Mouse (Mus musculus) heart, postnatal 0 days (tissue): ENCODE results near the gene Mrps34. TPM values are rescaled to one million over a fixed set of nuclear protein-coding genes. Genes with fewer than 3 reads are reported as not detected.

Experiments used
- ATAC-seq: fragments of 200-750 bp; cut with Nextera tagmentation; 2 replicates; pipeline ENCODE4 v1.8.0; 2017; ENCODE audit warnings: low read depth, moderate number of reproducible peaks, moderate library complexity; ENCODE audit not compliant: insufficient read depth
- DNase-seq: peaks from one replicate; pipeline ENCODE4 v3.0.0-alpha.2; 2016; ENCODE audit warnings: low spot score
- H3K27ac ChIP-seq: fragments of 300-500 bp; sonication (generic); 2 replicates; pipeline ENCODE4 v1.5.1; 2014; ENCODE audit warnings: low read depth, mild to moderate bottlenecking
- H3K27me3 ChIP-seq: fragments of 300-500 bp; sonication (generic); 2 replicates; pipeline ENCODE4 v1.6.1; 2014; ENCODE audit warnings: low read length, mixed read lengths; ENCODE audit not compliant: control insufficient read depth, insufficient read depth
- H3K36me3 ChIP-seq: fragments of 300-500 bp; sonication (generic); replicated peaks from 2 replicates; pipeline ENCODE4 v1.6.1; 2014; ENCODE audit warnings: low read length, mixed read lengths; ENCODE audit not compliant: control insufficient read depth, insufficient read depth
- H3K4me1 ChIP-seq: fragments of 300-500 bp; sonication (generic); 2 replicates; pipeline ENCODE4 v1.6.1; 2014; ENCODE audit warnings: antibody characterized with exemption; ENCODE audit not compliant: control insufficient read depth, insufficient read depth
- H3K4me2 ChIP-seq: fragments of 300-500 bp; sonication (generic); 2 replicates; pipeline ENCODE4 v1.6.1; 2014; ENCODE audit warnings: low read depth, mild to moderate bottlenecking, low read length, moderate library complexity
- H3K4me3 ChIP-seq: fragments of 300-500 bp; sonication (generic); 2 replicates; pipeline ENCODE4 v1.5.1; 2014; ENCODE audit warnings: low read depth, low read length
- H3K9ac ChIP-seq: fragments of 300-500 bp; sonication (generic); replicated peaks from 2 replicates; pipeline ENCODE4 v1.6.1; 2014; ENCODE audit warnings: low read depth, low read length, mixed read lengths
- H3K9me3 ChIP-seq: fragments of 300-500 bp; sonication (generic); replicated peaks from 2 replicates; pipeline ENCODE4 v1.6.1; 2016; ENCODE audit warnings: low read length; ENCODE audit not compliant: control insufficient read depth
- CTCF ChIP-seq: IDR thresholded peaks from 2 replicates; pipeline ENCODE4 v1.5.1; 2016; ENCODE audit warnings: antibody characterized with exemption, control low read depth, low read depth
- EP300 ChIP-seq: IDR thresholded peaks from 2 replicates; pipeline ENCODE4 v1.6.1; 2016; ENCODE audit warnings: antibody characterized with exemption, low read depth
- WGBS: fragments of 180-500 bp; shearing (Covaris S2); extraction: QIAGEN DNeasy Blood & Tissue Kit; methylation state at CpG from one replicate; pipeline ENCODE4 v1.1.7; 2014; 5-methylcytosine and 5-hydroxymethylcytosine counted together
- polyA plus RNA-seq: library from polyadenylated mRNA; unstranded; fragments of >200 nt; fragmentation: Nextera tagmentation; extraction: Ambion mirVana; gene quantifications from 2 replicates; pipeline ENCODE4 v1.2.1, GENCODE M21; 2015
- total RNA-seq: library from RNA; depleted of rRNA; stranded (reverse); fragments of >200 nt; gene quantifications from 2 replicates; pipeline ENCODE4 v1.2.3, GENCODE M21; 2014; ENCODE audit warnings: low replicate concordance

Mrps34 gene
- total and polyA plus RNA-seq, 2 experiments from 2014 or later, result 64.0 to 147 TPM

DNA sequence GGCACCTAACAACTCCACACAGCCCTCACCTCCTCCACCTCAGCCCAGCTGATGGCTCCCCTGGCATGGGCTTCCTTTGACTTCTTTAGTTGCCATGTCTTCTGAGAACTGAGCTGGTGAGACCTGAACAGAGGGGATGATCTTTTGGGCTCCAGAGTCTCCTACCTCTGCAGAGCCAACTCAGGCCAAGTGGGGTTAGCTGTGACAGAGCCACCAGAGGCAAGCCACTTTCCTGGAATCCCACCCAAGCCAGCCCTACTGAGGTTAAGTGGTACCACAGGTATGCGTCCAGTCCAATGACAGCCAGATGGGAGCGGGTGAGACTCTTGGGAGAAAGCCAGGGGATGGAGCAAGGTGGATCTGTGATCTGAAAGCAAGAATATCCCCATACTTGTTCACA, 1.6 kb upstream of the Mrps34 start:
- Histone ChIP-seq H3K9me3 (no peaks in the 10 kb centered on the region), H3K27ac (no peak overlapping the region), H3K4me3 (no peak overlapping the region), H3K27me3 (no peaks in the 10 kb centered on the region), H3K9ac (no peak overlapping the region), H3K4me2 (no peak overlapping the region), H3K4me1 (peaks cover 21% of the 10 kb centered on the region; the same call in 1 of the 2 replicates), H3K36me3 (peaks cover 40% of the 10 kb centered on the region)
- DNase-seq, result no peak
- TF ChIP-seq CTCF, result no peak
- no peak for TF ChIP-seq EP300
- no peak for ATAC-seq
- WGBS, result 90% methylated on average over 2 of the region's 2 CpGs

DNA sequence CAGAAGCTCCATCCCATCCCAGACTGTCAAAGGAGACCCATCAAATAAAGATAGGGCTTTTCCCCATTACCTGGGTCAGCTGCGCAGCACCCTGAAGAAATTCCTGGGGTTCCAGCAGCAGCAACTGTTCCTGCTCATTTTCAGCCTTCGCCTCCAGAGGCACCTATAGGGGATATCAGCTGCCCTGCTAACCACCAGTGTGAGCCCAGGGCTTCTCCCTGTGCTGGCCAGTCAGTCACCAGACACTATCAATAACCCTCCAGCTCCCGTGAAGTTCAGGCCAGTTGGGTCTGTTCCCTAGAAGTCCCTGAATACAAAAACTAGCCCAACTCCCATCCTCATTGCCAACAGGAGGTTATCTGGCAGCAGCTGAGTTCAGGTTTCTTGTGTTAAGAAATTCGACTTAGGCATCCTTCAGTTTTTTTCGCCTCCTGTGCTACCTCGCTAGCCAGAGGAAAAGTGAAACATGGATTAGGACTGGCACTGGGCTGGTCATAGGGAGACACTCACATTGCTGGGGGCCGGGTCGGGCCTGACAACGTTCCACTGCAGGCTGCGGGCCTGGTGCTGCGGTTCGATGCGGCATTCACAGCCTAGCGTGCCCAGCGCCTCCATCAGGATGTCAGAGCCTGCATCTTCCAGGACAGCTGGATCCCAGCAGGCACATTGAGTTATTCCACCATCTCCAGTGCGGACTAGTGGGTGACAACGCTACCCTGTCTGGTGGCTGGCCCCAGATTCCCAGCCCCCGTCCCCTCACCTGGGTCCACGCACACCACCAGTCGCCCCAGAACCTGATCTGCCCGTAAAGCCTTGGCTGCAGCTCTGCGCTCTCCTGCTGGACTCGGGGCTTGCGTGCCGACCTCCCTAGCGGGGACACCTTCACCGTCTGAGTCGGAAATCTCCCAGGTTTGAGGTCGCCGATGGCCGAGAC, 588 bp upstream of the Mrps34 start:
- 9% methylated on average over 31 of the region's 31 CpGs for WGBS
- peaks cover 51% of the 10 kb centered on the region for H3K36me3 ChIP-seq
- DNase-seq (no peak), ATAC-seq (no peak)
- no peaks in the 10 kb centered on the region for H3K9me3 ChIP-seq
- H3K27ac ChIP-seq, result peak overlapping the region; percentile 83
- peak overlapping the region; percentile 97 for H3K4me2 ChIP-seq
- peak overlapping the region; percentile 90 for H3K9ac ChIP-seq
- no peaks in the 10 kb centered on the region for H3K27me3 ChIP-seq
- H3K4me3 ChIP-seq, result peak overlapping the region; percentile 71
- TF ChIP-seq EP300 (no peak), CTCF (no peak)
- peaks cover 20% of the 10 kb centered on the region; the same call in 1 of the 2 replicates for H3K4me1 ChIP-seq

DNA sequence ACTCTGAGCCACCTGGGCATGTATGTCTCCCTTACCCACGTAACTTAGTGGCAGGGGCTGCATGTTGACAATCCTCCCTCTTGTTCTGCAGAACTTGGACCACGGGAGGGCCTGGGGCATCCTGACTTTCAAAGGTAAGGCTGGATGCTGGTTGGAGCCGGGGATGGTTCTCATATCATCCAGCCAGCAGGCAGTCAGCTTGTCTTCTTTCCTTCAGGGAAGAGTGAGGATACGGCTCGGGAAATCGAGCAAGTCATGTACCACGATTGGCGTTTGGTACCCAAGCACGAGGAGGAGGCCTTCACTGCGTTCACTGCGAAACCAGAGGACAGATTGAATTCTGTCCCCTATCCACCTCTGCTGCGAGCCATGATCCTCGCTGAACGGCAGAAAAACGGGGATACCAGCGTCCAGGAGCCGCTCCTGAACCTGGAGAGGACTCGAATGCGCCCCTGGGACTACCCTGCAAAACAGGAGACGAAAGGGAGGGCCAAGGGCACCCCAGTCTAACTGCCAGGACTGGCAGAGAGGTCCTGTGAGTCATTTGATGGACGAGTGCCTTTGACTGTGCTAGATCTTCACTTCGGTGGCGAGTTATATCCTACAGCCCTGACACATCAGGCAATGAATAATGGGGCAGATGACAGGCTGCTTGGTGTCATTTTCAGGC, 790 bp downstream of the Mrps34 start:
- Histone ChIP-seq H3K27me3 (no peaks in the 10 kb centered on the region), H3K4me1 (peaks cover 20% of the 10 kb centered on the region; the same call in 1 of the 2 replicates), H3K9ac (peak overlapping the region; percentile 90), H3K4me3 (peak overlapping the region; percentile 71), H3K27ac (peak overlapping the region; percentile 83), H3K9me3 (no peaks in the 10 kb centered on the region), H3K4me2 (peak overlapping the region; percentile 97), H3K36me3 (peaks cover 58% of the 10 kb centered on the region)
- DNase-seq (no peak), ATAC-seq (no peak)
- TF ChIP-seq CTCF, result no peak
- no peak for TF ChIP-seq EP300
- 9% methylated on average over 23 of the region's 23 CpGs for WGBS

DNA sequence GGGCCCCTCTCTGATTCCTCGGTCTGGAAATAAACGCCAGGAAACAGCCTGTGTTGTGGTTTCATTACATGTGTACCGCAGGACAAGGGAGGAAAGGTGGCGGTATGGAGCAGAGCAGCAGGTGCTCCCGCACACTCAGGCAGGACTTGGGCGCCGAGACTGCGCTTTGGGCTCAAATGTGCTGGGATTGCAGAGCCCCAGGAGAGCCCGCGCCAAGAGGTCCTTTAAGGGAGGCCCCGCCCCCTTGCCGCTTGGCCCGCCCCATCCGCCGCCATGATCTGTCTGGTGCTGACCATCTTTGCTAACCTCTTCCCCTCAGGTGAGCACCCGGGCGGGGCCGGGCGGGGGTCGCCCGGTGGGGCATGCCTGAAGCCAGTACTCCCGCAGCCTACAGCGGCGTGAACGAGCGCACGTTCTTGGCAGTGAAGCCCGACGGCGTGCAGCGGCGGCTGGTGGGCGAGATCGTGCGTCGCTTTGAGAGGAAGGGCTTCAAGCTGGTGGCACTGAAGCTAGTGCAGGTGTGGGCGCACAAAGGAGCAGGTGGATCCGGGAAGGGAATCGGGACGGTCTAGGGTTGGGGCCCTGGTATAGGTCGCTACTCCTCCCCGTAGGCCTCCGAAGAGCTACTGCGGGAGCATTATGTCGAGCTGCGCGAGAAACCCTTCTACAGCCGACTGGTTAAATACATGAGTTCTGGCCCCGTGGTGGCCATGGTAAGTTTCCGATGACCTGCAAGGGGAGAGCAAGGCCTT, 1.5 kb downstream of the Mrps34 start, which contains the start of gene Nme3:
Gene Nme3 (plus strand): TSS at position 260 of the 752 bp plus-strand sequence.
- H3K4me3 ChIP-seq, result peak within 1 kb of the TSS; percentile 71
- H3K27ac ChIP-seq, result peak within 1 kb of the TSS; percentile 83
- 1% methylated on average over 50 of the region's 50 CpGs for WGBS
- DNase-seq, result peak; percentile 58
- peak within 1 kb of the TSS; percentile 97 for H3K4me2 ChIP-seq
- peak; percentile 47 for ATAC-seq
- H3K4me1 ChIP-seq, result peaks cover 20% of the 10 kb centered on the region; the same call in 1 of the 2 replicates
- peak within 1 kb of the TSS; percentile 90 for H3K9ac ChIP-seq
- no peaks in the 10 kb centered on the region for H3K27me3 ChIP-seq
- H3K36me3 ChIP-seq, result peaks cover 58% of the 10 kb centered on the region
- H3K9me3 ChIP-seq, result no peaks in the 10 kb centered on the region
- TF ChIP-seq CTCF (no peak), EP300 (no peak)

DNA sequence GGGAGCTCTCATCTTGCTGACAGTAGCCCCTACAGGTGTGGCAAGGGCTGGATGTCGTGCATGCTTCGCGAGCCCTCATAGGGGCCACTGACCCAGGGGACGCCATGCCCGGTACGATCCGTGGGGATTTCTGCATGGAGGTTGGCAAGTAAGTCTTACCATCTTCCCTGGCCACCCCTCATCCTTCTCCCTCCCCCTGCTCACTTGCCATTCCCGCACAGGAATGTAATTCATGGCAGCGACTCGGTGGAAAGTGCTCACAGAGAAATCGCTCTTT, 2.0 kb downstream of the Mrps34 start:
- peak overlapping the region; percentile 83 for H3K27ac ChIP-seq
- peaks cover 59% of the 10 kb centered on the region for H3K36me3 ChIP-seq
- ATAC-seq (no peak), DNase-seq (no peak)
- TF ChIP-seq CTCF (no peak), EP300 (no peak)
- peak overlapping the region; percentile 90 for H3K9ac ChIP-seq
- H3K27me3 ChIP-seq, result no peaks in the 10 kb centered on the region
- H3K4me2 ChIP-seq, result peak overlapping the region; percentile 97
- H3K9me3 ChIP-seq, result no peaks in the 10 kb centered on the region
- WGBS, result 46% methylated on average over 11 of the region's 11 CpGs
- peak overlapping the region; percentile 71 for H3K4me3 ChIP-seq
- peaks cover 20% of the 10 kb centered on the region; the same call in 1 of the 2 replicates for H3K4me1 ChIP-seq
